Mouse (Mus musculus) adrenal gland, postnatal 25 days (tissue): Measurements from ENCODE around the gene Mast4. TPM values are rescaled to one million over a fixed set of nuclear protein-coding genes. Genes with fewer than 3 reads are reported as not detected.

Experiments
- DNase-seq: peaks from one replicate; pipeline ENCODE4 v3.0.0; 2021; ENCODE audit warnings: mixed read lengths
- total RNA-seq: library from RNA; stranded (reverse); gene quantifications from 2 replicates; pipeline ENCODE4 v1.2.3, GENCODE M21; 2021

The Mast4 gene
- total RNA-seq, 1 experiment from 2014 or later: 83.7 TPM

DNA sequence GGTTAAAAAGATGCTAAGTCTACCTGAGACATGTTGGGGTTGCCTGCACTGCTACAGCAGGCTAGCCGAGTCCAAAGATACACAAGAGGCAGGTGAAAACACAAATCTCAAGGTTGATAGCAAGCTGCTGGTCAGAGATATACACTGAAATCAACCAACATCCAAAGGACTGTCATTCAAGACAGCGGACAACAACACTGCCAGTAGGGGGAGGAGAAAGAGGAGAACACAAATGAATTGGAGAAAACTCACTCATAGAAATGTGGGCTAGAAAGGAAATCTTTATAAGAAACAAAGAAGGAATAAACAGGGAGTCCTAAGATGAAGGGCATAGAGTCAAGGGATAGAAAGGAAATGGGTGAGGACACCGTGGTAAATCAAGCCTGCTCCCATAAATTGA lies 542.1 kb downstream of the Mast4 start:
- no peak for DNase-seq

- DNase-seq: no peak
Observed at GRCm38 (mm10) chr13:102790601-102791155, 543.6 kb downstream of the Mast4 start.

- no peak for DNase-seq
Observed at GRCm38 (mm10) chr13:102786666-102787230, 547.5 kb downstream of the Mast4 start.

GRCm38 (mm10) chr13:102783531-102784310 lies 550.6 kb downstream of the Mast4 start:
- no peak for DNase-seq

DNA sequence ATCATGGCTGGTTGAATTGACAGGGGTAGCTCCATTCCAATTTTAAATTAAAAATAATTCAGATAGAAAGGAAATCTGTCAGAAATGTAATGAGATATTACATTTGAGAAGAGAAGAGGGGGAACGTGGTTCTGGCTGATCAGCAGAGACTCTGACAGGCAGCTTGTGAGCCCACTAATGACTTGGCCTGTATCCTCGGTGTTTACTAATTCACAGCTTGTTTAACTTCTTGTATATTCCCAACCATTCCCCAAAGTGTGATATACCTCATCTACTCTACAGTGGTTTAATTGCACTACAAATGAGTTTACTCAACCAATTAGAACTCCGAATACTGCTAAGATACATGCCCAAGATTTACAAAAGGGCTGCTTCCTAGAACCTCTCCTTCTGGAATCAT lies 555.0 kb downstream of the Mast4 start:
- no peak for DNase-seq

GRCm38 (mm10) chr13:102778859-102779258 lies 555.4 kb downstream of the Mast4 start:
- DNase-seq: no peak

GRCm38 (mm10) chr13:102775506-102775905 lies 558.8 kb downstream of the Mast4 start:
- DNase-seq: no peak

- no peak for DNase-seq
Observed at GRCm38 (mm10) chr13:102774786-102775201, 559.5 kb downstream of the Mast4 start.

GRCm38 (mm10) chr13:102773169-102773568 lies 561.1 kb downstream of the Mast4 start:
- no peak for DNase-seq

DNA sequence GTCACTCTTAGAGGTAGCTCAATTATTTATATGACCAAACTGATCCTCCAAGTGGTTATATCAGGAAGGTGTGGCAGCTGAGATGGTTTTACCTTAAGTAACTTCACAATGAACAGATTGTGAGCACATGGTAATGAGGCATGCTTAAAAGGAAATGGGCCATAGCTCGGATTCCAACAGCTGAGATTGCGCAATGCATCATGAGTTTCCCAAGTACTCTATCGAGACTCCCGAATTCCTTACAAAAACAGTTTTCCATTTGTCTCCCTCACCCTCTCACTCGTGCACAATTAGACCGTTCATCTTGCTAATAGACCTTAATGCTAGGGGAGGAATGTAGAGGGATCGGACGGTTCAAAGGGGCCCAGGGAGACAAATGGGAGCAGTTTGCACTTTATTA lies 564.1 kb downstream of the Mast4 start:
- DNase-seq: no peak

DNA sequence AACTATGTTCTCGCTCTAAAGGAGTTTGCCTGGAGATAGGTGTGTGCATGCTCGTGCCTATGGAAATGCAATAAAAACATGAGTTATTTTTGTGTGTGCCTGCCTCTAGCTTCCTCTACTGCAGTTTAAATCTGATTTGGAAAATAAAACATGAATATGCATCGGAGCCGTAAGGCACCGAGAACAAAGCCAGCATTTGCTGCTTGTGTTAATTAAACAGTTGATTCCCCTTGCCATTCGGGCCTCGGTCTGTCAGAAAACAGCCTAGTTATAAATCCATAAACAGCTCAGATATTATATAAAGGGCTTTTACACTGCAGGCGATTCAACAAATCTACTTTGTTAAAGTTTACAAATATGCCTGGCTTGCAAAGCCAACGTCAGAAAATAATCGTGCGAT lies 565.8 kb downstream of the Mast4 start:
- no peak for DNase-seq

GRCm38 (mm10) chr13:102767110-102767509 lies 567.2 kb downstream of the Mast4 start:
- no peak for DNase-seq

GRCm38 (mm10) chr13:102765216-102765615 lies 569.1 kb downstream of the Mast4 start:
- DNase-seq: no peak

GRCm38 (mm10) chr13:102764218-102764617 lies 570.1 kb downstream of the Mast4 start:
- no peak for DNase-seq

DNA sequence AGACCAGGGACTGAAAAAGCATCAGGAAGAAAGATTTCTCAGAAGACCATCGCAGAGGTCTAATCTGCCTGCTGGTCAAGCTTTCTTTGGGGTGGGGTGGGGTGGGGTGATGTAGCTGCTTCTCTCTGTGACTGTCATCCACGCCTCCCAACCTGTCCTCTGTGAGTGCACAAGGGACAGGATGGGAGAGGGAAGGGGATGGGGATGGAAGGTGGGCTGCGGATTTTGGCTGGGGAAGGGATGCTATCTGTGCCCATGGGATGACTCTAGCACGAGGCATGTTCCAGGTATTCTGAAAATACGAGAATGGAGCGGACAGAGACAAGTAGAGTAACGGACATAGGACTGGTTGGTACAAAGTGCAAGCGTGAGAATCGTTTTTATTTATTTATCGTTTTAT lies 572.1 kb downstream of the Mast4 start:
- no peak for DNase-seq

- no peak for DNase-seq
Observed at GRCm38 (mm10) chr13:102761410-102761809, 572.9 kb downstream of the Mast4 start.

DNA sequence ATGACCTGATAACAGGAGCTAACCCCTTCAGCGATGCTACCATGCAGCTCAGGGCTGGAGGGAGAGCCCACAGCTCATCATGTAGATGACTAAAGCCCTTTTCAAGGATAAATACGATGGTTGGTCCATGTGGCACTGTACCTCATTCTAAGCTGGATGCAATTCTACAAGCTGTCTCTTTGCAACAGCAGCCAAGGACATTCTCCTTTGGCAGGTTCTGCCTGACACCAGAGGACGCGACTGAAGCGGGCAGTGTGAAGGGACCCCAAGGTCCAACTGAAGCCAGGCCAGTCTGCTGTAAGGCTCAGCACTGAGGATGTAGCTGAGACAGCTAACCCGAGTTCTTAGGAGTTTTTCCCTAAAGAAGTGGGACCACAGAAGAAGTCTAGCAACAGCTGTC lies 576.3 kb downstream of the Mast4 start:
- no peak for DNase-seq

DNA sequence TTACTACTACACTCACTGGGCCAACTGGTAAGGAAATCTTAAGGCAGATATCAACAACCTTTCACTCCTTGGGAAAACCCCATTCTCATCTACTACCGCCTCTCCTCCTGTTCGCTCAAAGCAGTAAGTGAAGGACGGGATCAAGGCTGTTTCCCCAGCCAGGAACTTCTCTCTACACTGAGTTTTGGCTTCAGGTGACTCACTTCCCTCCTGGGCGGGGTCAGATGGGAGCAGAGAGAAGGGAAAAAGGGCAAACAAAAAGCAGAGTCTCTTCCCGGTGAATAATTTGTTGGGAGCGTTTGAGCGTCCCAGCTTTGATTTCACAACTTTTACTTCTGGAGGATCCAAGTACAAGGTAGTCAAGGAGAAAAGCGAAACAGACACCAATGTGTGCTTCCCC lies 578.2 kb downstream of the Mast4 start:
- peak; percentile 68 for DNase-seq

DNA sequence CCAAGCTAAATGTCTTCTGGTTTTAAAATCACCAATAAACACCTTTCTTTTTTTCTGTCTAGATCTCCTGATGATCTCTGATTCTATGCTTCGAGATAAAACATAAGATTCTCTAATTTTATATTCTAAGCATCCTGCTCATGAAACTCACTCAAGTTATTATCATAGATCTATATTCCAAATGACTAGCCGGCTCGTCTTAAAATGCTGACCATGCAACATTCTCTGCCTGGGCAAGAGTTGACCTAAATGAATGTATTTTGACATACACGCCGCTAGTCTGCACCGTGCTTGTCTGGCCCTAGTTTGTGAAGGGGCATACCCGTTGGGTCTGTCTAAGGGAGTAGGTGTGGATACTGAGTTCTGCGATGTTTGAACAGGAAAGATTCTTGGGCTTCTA lies 579.2 kb downstream of the Mast4 start:
- no peak for DNase-seq

DNA sequence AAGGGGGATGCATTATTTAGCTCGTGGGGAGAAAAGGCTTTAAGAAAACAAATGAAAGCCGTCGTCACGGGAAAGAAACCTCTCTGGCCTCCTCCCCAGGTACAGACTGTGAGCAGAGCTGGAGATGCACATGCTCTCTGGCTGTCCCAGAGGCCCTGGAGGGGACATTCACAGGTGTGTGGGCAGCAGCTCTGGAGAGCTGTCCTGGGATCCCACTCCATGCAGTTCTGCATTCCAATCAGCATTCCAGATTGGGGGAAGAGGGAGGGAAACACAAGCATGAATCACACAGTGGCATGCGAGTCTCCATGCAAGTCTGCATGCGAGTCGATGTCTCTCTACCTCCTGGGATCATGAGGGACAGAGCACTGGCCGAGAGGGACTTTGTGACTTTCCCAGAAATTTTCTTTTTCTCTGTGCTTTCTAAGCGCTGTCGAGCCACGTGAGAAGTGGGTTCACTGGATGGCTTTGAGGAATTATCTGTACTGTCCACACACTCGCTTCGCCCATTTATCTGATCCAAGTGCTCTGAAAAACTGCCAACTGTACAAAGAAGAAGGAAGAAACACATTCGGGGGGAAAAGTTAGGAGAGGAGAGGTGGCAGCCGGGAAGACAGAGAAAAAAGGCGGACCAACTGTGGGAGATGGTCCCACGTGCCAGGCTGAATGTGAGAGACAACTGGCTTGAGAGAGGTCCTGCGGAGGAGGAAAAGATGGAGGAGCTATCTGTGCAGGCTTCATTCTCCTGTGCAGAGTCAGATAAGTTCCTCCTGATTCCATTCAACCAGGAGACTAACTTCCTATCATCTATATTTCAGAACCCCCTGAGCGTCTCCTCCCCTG lies 580.4 kb downstream of the Mast4 start:
- no peak for DNase-seq

- DNase-seq: no peak
Observed at GRCm38 (mm10) chr13:102749891-102750290, 584.4 kb downstream of the Mast4 start.

- no peak for DNase-seq
Observed at GRCm38 (mm10) chr13:102749194-102749593, 585.1 kb downstream of the Mast4 start.
